Mouse (Mus musculus): Measurements from ENCODE around the gene Ctnnbl1.

DNA sequence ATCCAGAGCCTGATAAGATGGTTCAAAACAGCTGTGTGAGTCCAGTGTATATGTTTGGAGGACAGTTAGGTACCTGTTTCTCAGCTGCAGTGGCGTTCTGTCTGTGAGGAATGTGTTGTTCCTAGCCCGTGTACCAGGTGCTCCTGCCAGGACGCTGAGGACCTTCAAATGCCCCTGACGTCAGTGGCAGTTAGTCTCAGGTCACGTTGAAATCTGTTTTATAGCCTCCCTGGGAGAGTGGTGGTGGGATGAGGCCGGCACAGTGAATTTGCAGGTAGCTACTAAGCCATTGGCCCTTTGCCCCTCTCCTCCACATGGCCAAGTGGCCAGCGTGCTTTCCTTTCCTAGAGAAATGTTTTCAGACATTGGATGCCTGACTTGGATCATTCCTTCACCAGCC is 18.6 kb downstream of the Ctnnbl1 start:
- TF ChIP-seq CTCF (IDR thresholded peaks at IDR 0.05; ENCODE audit: borderline replicate concordance, extremely low read depth, insufficient read depth, insufficient read length): no peak
- TF ChIP-seq POLR2A (IDR thresholded peaks at IDR 0.05; ENCODE audit: borderline replicate concordance, extremely low read depth, insufficient read depth, insufficient read length, poor library complexity, severe bottlenecking): no peak
